Mouse (Mus musculus) layer of hippocampus, postnatal 10 days (tissue): ENCODE results near the gene Gatad2b. TPM values are rescaled to one million over a fixed set of nuclear protein-coding genes. Genes with fewer than 3 reads are reported as not detected.

Experiments used
- DNase-seq, 2 experiments: peaks; one replicate each; pipeline ENCODE4 v3.0.0; 2021; ENCODE audit warnings: low spot score in 2 of 2
- total RNA-seq, 2 experiments: library from RNA; stranded (reverse); gene quantifications; 2 replicates each; pipeline ENCODE4 v1.2.3; 2021

The Gatad2b gene
- total RNA-seq, 2 experiments from 2014 or later = 79.6 to 94.1 TPM

- no peak for DNase-seq
These were observed 82.7 kb downstream of the Gatad2b start for GRCm38 (mm10) chr3:90375562-90376246.

- DNase-seq = no peak
These were observed 83.2 kb downstream of the Gatad2b start for GRCm38 (mm10) chr3:90376247-90376585.

GRCm38 (mm10) chr3:90378496-90378895 lies 85.5 kb downstream of the Gatad2b start:
- no peak for DNase-seq

GRCm38 (mm10) chr3:90381727-90382126 lies 88.7 kb downstream of the Gatad2b start:
- no peak for DNase-seq

DNA sequence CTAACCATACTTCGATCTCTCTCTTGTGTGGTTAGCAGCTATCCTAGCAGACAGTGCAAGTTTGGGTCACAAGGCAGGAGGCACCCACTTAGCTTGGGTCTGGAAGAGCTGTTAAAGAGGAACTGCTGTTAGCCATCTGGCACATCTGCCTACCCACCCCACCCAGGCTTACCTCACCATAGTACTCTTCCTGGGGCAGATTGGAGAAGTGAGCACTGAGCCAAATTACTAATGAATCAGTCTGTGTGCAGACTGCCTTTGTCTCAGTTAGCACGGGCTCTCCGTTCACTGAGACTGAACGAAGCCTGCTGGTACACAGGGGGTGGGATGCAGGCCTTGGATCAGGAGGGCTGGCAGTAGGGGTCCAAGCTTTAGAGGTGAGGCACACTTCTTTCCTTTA lies 90.7 kb downstream of the Gatad2b start:
- DNase-seq = peak; percentile 44 to 45

DNA sequence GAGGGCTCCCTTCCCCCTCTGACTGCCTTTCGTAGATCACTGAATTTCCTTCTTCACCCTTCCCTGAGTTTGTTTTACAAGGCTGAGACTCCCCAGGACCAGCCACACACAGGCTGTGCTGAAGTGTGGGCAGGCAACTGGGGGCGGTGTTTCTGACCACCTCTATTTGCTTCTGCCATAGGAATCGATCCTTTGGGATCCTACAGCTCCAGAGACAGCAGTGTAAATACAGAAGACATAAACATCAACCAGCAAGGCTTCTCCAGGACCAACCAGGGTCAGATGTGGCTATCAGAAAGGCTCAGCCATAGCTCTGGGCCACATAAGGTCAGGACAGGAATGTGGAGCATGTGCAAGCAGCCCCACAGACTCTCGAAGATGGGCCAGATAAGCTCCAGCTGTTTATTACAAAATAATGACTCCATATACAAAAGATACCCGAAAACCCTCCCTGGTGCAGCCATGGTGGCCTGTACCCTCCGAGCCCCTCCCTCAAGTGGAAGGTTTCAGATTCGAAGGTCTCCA lies 91.9 kb downstream of the Gatad2b start:
- no peak for DNase-seq

GRCm38 (mm10) chr3:90386817-90387216 lies 93.8 kb downstream of the Gatad2b start:
- DNase-seq = no peak

GRCm38 (mm10) chr3:90387483-90387882 lies 94.5 kb downstream of the Gatad2b start:
- peak; percentile 57 to 66 for DNase-seq

DNA sequence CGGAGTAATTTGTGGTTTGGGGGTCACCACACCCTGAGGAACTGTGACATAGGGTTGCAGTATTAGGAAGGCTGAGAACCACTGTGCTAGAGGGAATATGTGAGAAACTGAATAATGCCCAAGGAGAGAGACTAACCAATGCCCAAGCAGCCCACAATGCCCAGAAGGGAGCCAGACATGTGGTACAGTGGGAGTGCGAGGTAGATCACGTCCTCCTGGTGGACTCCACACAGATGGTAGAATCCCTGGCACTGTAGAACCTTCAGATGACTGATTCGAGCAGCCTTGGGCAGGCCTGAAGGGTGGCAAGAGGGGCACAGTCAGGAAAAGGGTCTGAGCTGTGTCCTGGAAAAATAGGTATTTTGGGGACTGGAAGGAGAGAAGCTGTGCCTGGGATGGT lies 95.2 kb downstream of the Gatad2b start:
- DNase-seq = peak in 1 of 2 experiments; percentile 36

DNA sequence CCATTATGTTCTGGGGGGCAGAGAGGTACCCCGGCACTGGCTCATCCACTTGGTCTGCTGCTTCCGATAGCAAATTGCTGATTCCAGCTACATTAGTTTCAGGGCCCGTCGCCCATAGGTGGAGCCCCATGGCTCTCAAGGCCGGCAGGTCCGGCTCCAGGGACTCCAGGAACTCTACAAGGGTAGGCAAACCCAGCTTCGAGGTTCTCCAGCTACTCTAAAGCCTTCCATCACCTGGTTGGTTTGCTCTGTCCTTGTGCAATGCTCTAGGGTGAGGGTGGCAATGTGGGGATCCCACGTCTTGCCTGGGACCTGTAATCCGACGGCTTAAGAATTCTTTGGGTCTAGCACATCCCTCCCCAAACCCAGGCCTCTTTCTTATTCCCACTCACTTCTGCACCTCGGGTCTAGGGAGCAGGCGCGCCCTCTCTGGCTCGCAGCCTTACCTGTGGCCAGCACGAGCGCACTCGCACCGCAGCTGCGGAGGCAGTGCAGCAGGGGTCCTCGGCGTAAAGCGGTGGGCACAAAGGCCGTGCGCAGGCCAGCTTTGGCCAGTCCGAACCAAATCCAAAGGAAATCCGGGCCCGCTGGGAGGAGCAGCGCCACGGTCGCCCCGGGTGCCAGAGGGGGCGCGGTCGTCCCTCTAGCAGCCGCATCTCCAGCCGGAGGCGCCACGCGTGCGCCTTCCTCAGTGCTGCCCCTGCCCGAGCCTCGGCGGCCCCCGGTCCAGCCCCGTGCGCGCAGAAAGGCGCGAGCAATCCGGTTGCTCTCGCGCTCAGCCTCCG lies 95.9 kb downstream of the Gatad2b start:
- no peak for DNase-seq

DNA sequence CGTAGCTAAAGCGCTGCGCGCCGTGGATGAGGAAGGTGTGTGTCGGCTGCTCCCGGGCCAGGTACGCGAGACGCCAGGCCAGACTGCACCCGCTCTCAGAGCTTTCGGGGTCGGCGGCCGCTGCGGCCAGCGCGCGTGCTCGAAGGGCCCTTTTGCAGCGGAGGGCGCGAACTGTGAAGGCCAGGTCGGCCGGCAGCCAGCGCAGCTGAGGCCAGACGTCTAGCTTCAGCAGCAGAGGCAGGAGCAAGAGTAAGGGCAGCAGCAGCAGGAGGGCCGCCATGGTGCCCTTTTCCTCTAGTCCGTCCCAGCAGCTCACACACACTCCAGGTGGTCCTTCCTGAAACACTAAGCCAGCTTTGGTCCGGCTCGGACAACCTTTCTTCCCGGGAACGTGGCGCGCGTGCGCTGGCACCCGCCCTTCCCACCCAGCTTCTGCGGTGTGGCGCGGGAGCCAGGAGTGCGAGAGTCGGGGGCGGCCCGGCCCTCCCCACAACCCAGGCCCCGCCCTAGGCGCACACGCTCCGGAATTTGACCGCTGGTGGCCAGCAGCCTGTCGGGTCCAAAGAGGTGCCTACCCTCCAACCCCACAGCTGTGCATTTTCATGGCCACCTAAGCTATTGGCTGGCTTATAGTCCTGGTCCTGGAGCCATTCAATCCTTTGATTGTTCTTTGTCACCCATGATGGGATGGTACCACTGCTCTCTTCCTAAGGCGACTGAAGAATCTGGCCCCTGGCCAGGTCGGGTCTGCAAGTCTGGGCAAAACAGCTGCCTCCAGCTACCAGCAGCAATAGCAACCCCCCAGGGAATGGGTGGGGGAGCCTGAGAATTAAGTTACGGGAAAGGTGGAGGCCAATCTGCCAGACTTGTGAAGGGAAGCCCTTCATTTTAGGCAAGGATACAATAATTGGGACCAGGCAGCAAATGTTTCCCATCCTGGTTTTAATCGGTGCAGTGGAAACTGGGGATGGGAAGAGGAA lies 96.8 kb downstream of the Gatad2b start, which contains the start of gene Slc27a3:
Gene Slc27a3 (minus strand): TSS at position 428 of the 980 bp plus-strand sequence.
- peak; percentile 60 to 69 for DNase-seq

GRCm38 (mm10) chr3:90391004-90391403 lies 98.0 kb downstream of the Gatad2b start:
- no peak for DNase-seq

DNA sequence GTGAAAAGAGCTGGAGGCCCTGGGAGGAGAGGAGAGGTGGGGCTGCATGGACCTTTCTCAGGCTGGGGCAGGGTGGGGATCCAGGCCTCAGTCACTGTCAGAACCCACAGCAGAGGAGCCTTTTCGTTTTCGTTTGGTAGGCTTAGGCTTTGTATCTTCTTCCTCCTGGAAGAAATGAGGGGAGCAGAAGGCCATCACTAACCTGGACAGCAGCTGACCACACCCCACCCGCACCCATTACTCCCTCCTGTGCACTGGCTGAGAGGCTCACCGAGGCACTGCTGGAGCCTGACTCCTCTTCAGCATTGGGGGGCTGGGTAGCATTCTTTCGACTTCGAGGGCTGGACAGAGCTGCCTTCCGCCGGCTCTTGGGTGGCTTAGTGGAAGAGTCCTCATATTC lies 99.0 kb downstream of the Gatad2b start:
- DNase-seq = no peak

GRCm38 (mm10) chr3:90392661-90393060 lies 99.7 kb downstream of the Gatad2b start:
- DNase-seq = no peak

DNA sequence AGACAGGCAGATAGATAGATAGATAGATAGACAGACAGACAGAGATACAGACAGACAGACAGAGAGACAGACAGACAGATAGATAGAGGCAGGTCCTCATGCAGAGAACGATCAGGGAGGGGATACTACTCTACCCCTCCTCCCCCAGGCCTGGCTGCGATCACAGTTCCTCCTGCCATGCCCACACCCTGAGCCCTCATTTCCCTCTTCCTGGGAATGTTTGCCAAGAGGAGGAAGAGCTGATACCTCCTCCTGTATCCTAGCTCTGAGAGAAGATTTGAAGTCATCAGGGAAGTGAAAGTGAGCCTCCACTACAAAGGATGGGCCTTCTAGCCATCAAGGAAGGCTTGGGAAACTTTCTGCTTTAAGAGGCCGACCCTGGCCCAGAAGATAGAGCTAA lies 102.7 kb downstream of the Gatad2b start:
- DNase-seq = no peak

DNA sequence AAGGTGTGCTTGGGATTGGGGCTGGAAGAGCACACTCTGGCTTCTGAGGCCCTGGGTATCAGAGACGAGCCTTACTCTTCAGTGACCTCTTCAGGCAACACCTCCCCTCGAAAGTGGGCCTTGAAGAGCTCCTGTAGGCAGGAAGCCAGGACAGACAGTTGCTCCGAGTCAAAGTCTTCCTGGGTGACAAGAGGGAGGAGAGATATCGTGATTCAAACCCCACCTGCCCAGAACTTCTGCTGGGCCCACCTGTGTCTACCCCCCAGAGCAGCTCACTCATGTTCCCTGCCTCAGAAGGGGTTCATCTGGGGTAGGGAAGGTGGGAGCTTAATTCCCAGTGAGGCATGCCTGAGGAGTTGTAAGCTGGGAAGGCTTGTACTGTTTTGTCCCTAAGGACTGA lies 108.0 kb downstream of the Gatad2b start:
- DNase-seq = no peak

DNA sequence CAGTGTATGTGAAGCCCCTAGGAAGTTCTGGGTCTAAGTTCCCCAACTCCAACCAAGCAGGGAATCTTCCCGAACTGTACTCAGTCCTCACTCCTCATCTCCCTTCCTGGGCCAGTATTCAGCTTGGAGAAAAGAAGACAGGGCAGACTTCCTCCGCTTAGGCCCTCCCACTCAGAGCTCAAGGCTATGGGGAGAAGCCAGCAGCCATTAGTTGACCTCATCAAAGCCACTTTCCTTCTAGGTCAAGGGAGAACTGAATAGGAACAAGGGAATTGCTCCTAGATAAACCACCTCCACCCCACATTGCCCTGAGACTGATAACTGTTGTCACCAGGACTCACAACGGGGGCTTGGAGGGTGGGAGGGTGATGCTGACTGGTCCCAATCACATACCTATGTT lies 111.1 kb downstream of the Gatad2b start:
- DNase-seq = no peak

DNA sequence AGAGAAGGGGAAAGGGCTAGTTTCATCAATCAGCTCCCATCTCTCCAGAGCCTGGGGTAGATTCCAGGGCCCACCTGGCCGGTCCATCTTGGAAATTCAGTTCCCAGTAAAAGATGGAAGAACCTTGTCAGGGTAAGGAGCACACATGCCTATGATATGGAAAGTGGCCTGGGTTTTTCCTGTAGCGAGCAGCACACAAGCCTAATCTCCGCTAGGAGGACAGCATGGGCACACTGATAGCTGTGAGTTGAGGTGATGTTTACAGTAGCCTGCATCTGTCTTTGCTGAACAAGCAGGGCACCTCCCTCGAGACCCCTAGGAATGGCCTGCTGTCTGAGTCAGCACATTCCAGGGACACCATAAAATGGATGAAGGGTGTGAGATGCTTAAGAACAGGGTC lies 111.6 kb downstream of the Gatad2b start:
- DNase-seq = no peak

GRCm38 (mm10) chr3:90406414-90406813 lies 113.4 kb downstream of the Gatad2b start:
- no peak for DNase-seq

- DNase-seq = no peak
These were observed 115.7 kb downstream of the Gatad2b start for GRCm38 (mm10) chr3:90408721-90409120.

DNA sequence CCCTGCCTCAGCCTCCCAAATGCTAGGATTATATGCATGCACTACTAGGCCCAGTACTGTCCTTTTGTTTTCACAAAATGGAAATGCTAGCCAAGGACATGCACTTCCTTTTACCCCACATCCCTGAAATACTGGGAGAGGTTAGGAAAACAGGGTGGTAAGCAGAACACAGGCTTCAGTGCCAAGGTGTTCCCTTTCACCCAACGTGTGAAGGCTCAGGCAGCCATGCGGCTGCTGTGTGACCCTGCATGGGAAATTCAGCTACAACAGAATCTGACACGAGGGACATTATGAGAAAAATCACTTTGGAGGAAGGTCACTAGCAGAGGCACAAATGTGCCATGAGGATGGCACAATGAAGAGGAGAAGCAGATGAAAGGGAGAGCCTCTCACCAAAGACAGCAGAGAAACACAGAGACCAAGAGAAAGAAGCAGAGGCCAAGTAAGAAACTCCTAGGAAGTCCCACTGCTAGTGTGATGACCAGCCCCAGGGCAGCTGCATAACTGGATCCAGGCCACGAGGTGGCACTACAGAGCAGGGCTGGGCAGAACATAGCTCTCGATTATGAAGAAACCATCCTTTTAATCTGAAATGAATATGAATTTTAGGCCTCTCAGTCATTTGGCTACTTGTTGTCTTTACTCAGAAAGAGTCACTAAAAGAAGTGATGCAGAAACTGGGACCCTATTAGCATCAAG lies 119.5 kb downstream of the Gatad2b start:
- DNase-seq = peak; percentile 73 to 78
